Mouse (Mus musculus) forebrain, embryonic 13.5 days (tissue): ENCODE measurements around the gene Rab7. TPM values are rescaled to one million over a fixed set of nuclear protein-coding genes. Genes with fewer than 3 reads are reported as not detected.

Experiments
- ATAC-seq: fragments of 200-750 bp; cut with Nextera tagmentation; 2 replicates; pipeline ENCODE4 v1.8.0; 2017
- H3K27ac ChIP-seq: fragments of 300-500 bp; sonication (generic); 2 replicates; pipeline ENCODE4 v1.5.1; 2015; ENCODE audit warnings: inconsistent platforms, mild to moderate bottlenecking, moderate library complexity
- H3K27me3 ChIP-seq: fragments of 300-500 bp; sonication (generic); 2 replicates; pipeline ENCODE4 v1.6.1; 2015; ENCODE audit warnings: mild to moderate bottlenecking, inconsistent platforms
- H3K36me3 ChIP-seq: fragments of 300-500 bp; sonication (generic); 2 replicates; pipeline ENCODE4 v1.6.1; 2015; ENCODE audit warnings: mild to moderate bottlenecking, inconsistent platforms; ENCODE audit not compliant: poor library complexity, severe bottlenecking
- H3K4me1 ChIP-seq: fragments of 300-500 bp; sonication (generic); 2 replicates; pipeline ENCODE4 v1.6.1; 2015; ENCODE audit warnings: inconsistent platforms
- H3K4me2 ChIP-seq: fragments of 300-500 bp; sonication (generic); 2 replicates; pipeline ENCODE4 v1.6.1; 2015; ENCODE audit warnings: inconsistent platforms, mild to moderate bottlenecking, moderate library complexity
- H3K4me3 ChIP-seq: fragments of 300-500 bp; sonication (generic); 2 replicates; pipeline ENCODE4 v1.5.1; 2015; ENCODE audit warnings: mild to moderate bottlenecking, inconsistent platforms
- H3K9ac ChIP-seq: fragments of 300-500 bp; sonication (generic); 2 replicates; pipeline ENCODE4 v1.6.1; 2015; ENCODE audit warnings: mild to moderate bottlenecking, inconsistent platforms
- H3K9me3 ChIP-seq: fragments of 300-500 bp; sonication (generic); replicated peaks from 2 replicates; pipeline ENCODE4 v1.6.1; 2016; ENCODE audit warnings: inconsistent platforms
- WGBS: fragments of 180-500 bp; shearing (Covaris S2); methylation state at CpG from one replicate; pipeline ENCODE4 v1.1.7; 2015; 5-methylcytosine and 5-hydroxymethylcytosine counted together
- polyA plus RNA-seq: library from polyadenylated mRNA; unstranded; fragments of >200 nt; fragmentation: Nextera tagmentation; extraction: Ambion mirVana; gene quantifications from 2 replicates; pipeline ENCODE4 v1.2.1, GENCODE M21; 2015

Gene Rab7
- polyA plus RNA-seq, 1 experiment from 2014 or later = 233 TPM

GRCm38 (mm10) chr6:88065968-88066367 lies 20.9 kb upstream of the Rab7 start:
- H3K27me3 ChIP-seq = peaks cover 7% of the 10 kb centered on the region; the same call in 1 of the 2 replicates
- H3K4me3 ChIP-seq = no peak overlapping the region
- WGBS = 42% methylated on average over 3 of the region's 3 CpGs
- no peak overlapping the region for H3K27ac ChIP-seq
- ATAC-seq = no peak
- no peaks in the 10 kb centered on the region for H3K9me3 ChIP-seq
- H3K4me2 ChIP-seq = no peak overlapping the region
- no peaks in the 10 kb centered on the region for H3K36me3 ChIP-seq
- no peak overlapping the region for H3K9ac ChIP-seq
- H3K4me1 ChIP-seq = no peaks in the 10 kb centered on the region

- peaks cover 6% of the 10 kb centered on the region; the same call in 1 of the 2 replicates for H3K27me3 ChIP-seq
- H3K9me3 ChIP-seq = no peaks in the 10 kb centered on the region
- WGBS = 48% methylated on average over 4 of the region's 4 CpGs
- no peaks in the 10 kb centered on the region for H3K36me3 ChIP-seq
- H3K4me3 ChIP-seq = no peak overlapping the region
- ATAC-seq = no peak
- H3K9ac ChIP-seq = no peak overlapping the region
- no peak overlapping the region for H3K27ac ChIP-seq
- H3K4me2 ChIP-seq = no peak overlapping the region
- no peaks in the 10 kb centered on the region for H3K4me1 ChIP-seq
Measured at GRCm38 (mm10) chr6:88065116-88065515, 20.0 kb upstream of the Rab7 start.

GRCm38 (mm10) chr6:88064072-88064642 lies 19.1 kb upstream of the Rab7 start:
- no peak overlapping the region for H3K27ac ChIP-seq
- no peak overlapping the region for H3K4me3 ChIP-seq
- no peaks in the 10 kb centered on the region for H3K36me3 ChIP-seq
- H3K9me3 ChIP-seq = no peaks in the 10 kb centered on the region
- no peak overlapping the region for H3K4me2 ChIP-seq
- 0 out of 2 replicates have a peak, but pooled peaks cover 3% of the 10 kb centered on the region for H3K27me3 ChIP-seq
- ATAC-seq = no peak
- no peaks in the 10 kb centered on the region for H3K4me1 ChIP-seq
- WGBS = 90% methylated on average over 3 of the region's 3 CpGs
- no peak overlapping the region for H3K9ac ChIP-seq

GRCm38 (mm10) chr6:88062398-88062797 lies 17.3 kb upstream of the Rab7 start:
- Histone ChIP-seq H3K4me2 (no peak overlapping the region), H3K27me3 (no peaks in the 10 kb centered on the region), H3K36me3 (no peaks in the 10 kb centered on the region), H3K9ac (no peak overlapping the region), H3K4me1 (no peaks in the 10 kb centered on the region), H3K4me3 (no peak overlapping the region), H3K9me3 (no peaks in the 10 kb centered on the region), H3K27ac (no peak overlapping the region)
- 79% methylated on average over 4 of the region's 4 CpGs for WGBS
- ATAC-seq = no peak

- 84% methylated on average over 4 of the region's 4 CpGs for WGBS
- Histone ChIP-seq H3K4me3 (no peak overlapping the region), H3K9ac (no peak overlapping the region), H3K27me3 (peaks cover 2% of the 10 kb centered on the region; the same call in 1 of the 2 replicates), H3K36me3 (no peaks in the 10 kb centered on the region), H3K4me1 (no peaks in the 10 kb centered on the region), H3K9me3 (no peaks in the 10 kb centered on the region), H3K27ac (no peak overlapping the region), H3K4me2 (no peak overlapping the region)
- no peak for ATAC-seq
Measured at GRCm38 (mm10) chr6:88061406-88061805, 16.3 kb upstream of the Rab7 start.

GRCm38 (mm10) chr6:88060602-88061001 lies 15.5 kb upstream of the Rab7 start:
- H3K9ac ChIP-seq = no peak overlapping the region
- H3K4me1 ChIP-seq = no peaks in the 10 kb centered on the region
- H3K4me2 ChIP-seq = no peak overlapping the region
- H3K27ac ChIP-seq = no peak overlapping the region
- H3K27me3 ChIP-seq = peaks cover 6% of the 10 kb centered on the region; the same call in 1 of the 2 replicates
- no peaks in the 10 kb centered on the region for H3K36me3 ChIP-seq
- WGBS = 95% methylated on average over 4 of the region's 4 CpGs
- no peak overlapping the region for H3K4me3 ChIP-seq
- H3K9me3 ChIP-seq = no peaks in the 10 kb centered on the region
- ATAC-seq = no peak

- H3K27me3 ChIP-seq = peaks cover 6% of the 10 kb centered on the region; the same call in 1 of the 2 replicates
- H3K4me2 ChIP-seq = no peak overlapping the region
- H3K27ac ChIP-seq = no peak overlapping the region
- no peaks in the 10 kb centered on the region for H3K9me3 ChIP-seq
- 82% methylated on average over 5 of the region's 5 CpGs for WGBS
- H3K4me3 ChIP-seq = no peak overlapping the region
- no peak for ATAC-seq
- no peak overlapping the region for H3K9ac ChIP-seq
- no peaks in the 10 kb centered on the region for H3K4me1 ChIP-seq
- H3K36me3 ChIP-seq = no peaks in the 10 kb centered on the region
Measured at GRCm38 (mm10) chr6:88059903-88060302, 14.8 kb upstream of the Rab7 start.

- Histone ChIP-seq H3K9ac (no peak overlapping the region), H3K27me3 (peaks cover 30% of the 10 kb centered on the region), H3K27ac (no peak overlapping the region), H3K4me3 (no peak overlapping the region), H3K4me1 (no peaks in the 10 kb centered on the region), H3K4me2 (no peak overlapping the region), H3K36me3 (no peaks in the 10 kb centered on the region), H3K9me3 (no peaks in the 10 kb centered on the region)
- ATAC-seq = no peak
- WGBS = 91% methylated on average over 5 of the region's 5 CpGs
Measured at GRCm38 (mm10) chr6:88056866-88057265, 11.8 kb upstream of the Rab7 start.

- H3K4me2 ChIP-seq = no peak overlapping the region
- H3K4me1 ChIP-seq = no peaks in the 10 kb centered on the region
- no peak overlapping the region for H3K9ac ChIP-seq
- ATAC-seq = no peak
- WGBS = 85% methylated on average over 5 of the region's 5 CpGs
- H3K27ac ChIP-seq = no peak overlapping the region
- H3K36me3 ChIP-seq = no peaks in the 10 kb centered on the region
- H3K9me3 ChIP-seq = no peaks in the 10 kb centered on the region
- H3K27me3 ChIP-seq = peaks cover 38% of the 10 kb centered on the region
- H3K4me3 ChIP-seq = no peak overlapping the region
Measured at GRCm38 (mm10) chr6:88055663-88056062, 10.6 kb upstream of the Rab7 start.

GRCm38 (mm10) chr6:88054081-88054835 lies 9.2 kb upstream of the Rab7 start:
- Histone ChIP-seq H3K27ac (no peak overlapping the region), H3K4me3 (no peak overlapping the region), H3K27me3 (peaks cover 43% of the 10 kb centered on the region)

GRCm38 (mm10) chr6:88053228-88054080 lies 8.4 kb upstream of the Rab7 start:
- no peaks in the 10 kb centered on the region for H3K4me1 ChIP-seq
- H3K36me3 ChIP-seq = no peaks in the 10 kb centered on the region
- H3K4me2 ChIP-seq = no peak overlapping the region
- H3K4me3 ChIP-seq = no peak overlapping the region
- no peaks in the 10 kb centered on the region for H3K9me3 ChIP-seq
- no peak overlapping the region for H3K27ac ChIP-seq
- H3K27me3 ChIP-seq = peaks cover 43% of the 10 kb centered on the region
- H3K9ac ChIP-seq = no peak overlapping the region
- 78% methylated on average over 11 of the region's 11 CpGs for WGBS
- ATAC-seq = no peak

More at GRCm38 (mm10) chr6:88054081-88054835, 9.2 kb upstream of the Rab7 start:
- H3K9ac ChIP-seq = no peak overlapping the region
- ATAC-seq = no peak
- H3K4me2 ChIP-seq = no peak overlapping the region
- no peaks in the 10 kb centered on the region for H3K36me3 ChIP-seq
- H3K4me1 ChIP-seq = no peaks in the 10 kb centered on the region
- WGBS = 70% methylated on average over 9 of the region's 9 CpGs
- no peaks in the 10 kb centered on the region for H3K9me3 ChIP-seq

- no peak overlapping the region for H3K9ac ChIP-seq
- H3K27me3 ChIP-seq = peaks cover 60% of the 10 kb centered on the region
- no peaks in the 10 kb centered on the region for H3K9me3 ChIP-seq
- no peaks in the 10 kb centered on the region for H3K36me3 ChIP-seq
- no peak for ATAC-seq
- H3K27ac ChIP-seq = no peak overlapping the region
- H3K4me1 ChIP-seq = no peaks in the 10 kb centered on the region
- H3K4me3 ChIP-seq = no peak overlapping the region
- no peak overlapping the region for H3K4me2 ChIP-seq
- 92% methylated on average over 5 of the region's 5 CpGs for WGBS
Measured at GRCm38 (mm10) chr6:88051206-88051605, 6.1 kb upstream of the Rab7 start.
